Mouse (Mus musculus): Measurements from ENCODE around the gene Ptges3l.

DNA sequence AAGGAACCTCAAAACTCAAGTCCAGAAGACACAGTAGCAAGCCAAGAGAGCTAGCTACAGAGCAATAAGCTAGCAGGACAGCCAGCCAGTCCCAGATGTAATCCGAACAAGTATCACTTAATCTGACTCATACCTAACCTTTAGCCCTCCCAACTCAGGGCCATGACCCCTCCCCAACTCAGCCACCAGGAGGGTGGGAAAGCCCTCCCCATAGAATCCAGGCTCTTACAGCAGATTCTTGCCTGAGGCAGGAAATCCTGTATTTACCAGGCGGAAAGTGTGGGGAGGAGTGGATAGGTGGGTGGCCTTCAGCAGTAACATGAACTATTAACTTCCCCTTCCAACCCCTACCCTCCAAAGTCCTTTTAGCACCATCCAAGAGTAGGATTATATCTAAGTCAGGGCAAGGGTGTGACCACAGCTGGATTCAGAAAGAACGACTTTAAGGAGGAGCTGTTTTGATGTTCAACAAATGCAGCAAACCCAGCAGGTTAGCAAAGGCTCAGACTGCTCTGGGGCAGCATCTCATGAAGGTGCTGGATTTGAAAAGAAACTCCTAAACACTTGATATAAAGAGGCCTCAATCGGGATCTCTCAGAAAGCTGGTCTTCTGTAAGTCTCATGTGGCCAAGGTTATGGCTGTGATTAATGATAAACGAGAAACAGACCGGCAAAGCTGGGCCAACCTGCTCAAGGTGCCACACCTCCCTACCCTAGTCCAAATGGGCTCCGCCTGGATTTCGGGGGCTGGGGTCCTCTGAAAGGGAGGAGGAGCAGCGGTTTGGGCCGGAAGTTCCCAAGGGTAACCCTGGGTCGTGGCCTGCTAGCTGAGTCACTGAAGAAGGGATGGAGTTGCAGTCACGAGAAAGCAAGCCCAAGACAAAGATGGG lies 39.3 kb upstream of the Ptges3l start, which contains the start of gene Rnd2:
- TF ChIP-seq CTCF (IDR thresholded peaks at IDR 0.05; ENCODE audit: control insufficient read depth, insufficient read depth, low read length) = no peak
- no peak for TF ChIP-seq POLR2A (IDR thresholded peaks at IDR 0.05; ENCODE audit: borderline replicate concordance, control insufficient read depth, low read depth, low read length)

All from bone marrow, adult 2 months (tissue).